Mouse (Mus musculus): ENCODE data around the gene Mfsd12. TPM values are rescaled to one million over a fixed set of nuclear protein-coding genes. Genes with fewer than 3 reads are reported as not detected.

The Mfsd12 gene
- polyA plus RNA-seq (2012; fragmentation: generic; extraction: Trizol), result 8.2 TPM
- long read RNA-seq, experiment 1, partial matches to known transcripts, result 1 of 16 reads
- long read RNA-seq, experiment 1, other reads (novel, unspliced or antisense), result 12 of 16 reads
- long read RNA-seq, experiment 2, transcript Mfsd12-201 (10 exons, 3,971 nt), result major isoform, 79 of 112 reads
- long read RNA-seq, experiment 2, partial matches to known transcripts, result 2 of 112 reads
- long read RNA-seq, experiment 2, other reads (novel, unspliced or antisense), result 31 of 112 reads

DNA sequence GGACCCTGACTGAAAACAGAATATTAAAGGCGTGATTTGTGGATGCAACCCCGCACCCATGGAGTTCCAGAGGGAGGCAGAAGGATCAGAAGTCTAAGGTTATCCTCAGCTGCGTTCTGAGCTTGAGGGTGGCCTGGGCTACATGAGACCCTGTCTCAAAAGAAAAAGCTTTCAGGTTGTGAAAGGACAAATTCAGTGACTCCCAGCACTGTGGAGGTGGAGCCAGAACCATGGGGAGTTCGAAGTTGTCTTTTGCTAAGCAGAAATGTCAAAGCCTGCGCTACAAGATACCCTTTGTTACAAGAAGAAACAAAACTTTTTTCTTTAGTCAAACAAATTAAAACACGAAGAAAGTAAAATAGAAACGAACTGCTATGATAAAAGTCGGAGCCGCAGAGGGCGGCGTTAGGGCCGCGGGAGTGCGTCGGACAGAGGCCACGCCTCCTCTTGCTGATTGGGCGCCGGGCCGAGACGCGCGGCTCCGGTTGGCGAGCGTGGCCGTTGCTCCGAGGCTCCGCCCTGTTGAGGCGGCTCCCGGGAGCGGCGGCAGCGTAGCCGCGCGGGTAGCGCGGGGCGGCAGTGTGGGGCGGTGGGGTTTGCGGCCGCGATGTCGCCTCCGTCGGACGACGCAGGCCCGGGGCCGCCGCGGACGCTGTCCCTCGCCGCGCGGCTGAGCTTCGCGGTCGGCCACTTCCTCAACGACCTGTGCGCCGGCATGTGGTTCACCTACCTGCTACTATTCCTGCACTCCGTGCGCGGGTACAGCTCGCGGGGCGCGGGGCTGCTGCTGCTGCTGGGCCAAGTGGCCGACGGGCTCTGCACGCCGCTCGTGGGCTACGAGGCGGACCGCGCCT lies at the start of gene Mfsd12:
Gene Mfsd12 (plus strand): TSS at position 501 of the 854 bp plus-strand sequence.
- no peaks in the 10 kb centered on the region for H3K36me3 ChIP-seq (ENCODE audit: control insufficient read depth, insufficient read depth)
- no peaks in the 10 kb centered on the region for H3K79me3 ChIP-seq (ENCODE audit: low read depth)
- H3K79me2 ChIP-seq (ENCODE audit: control insufficient read depth, insufficient read depth), result no peaks in the 10 kb centered on the region
- no peaks in the 10 kb centered on the region for H3K27me3 ChIP-seq (ENCODE audit: control insufficient read depth, insufficient read depth, insufficient read length)
- peak within 1 kb of the TSS; percentile 50 for H3K4me3 ChIP-seq (ENCODE audit: insufficient read depth, poor library complexity, severe bottlenecking)
- peak within 1 kb of the TSS; percentile 99 for H3ac ChIP-seq (ENCODE audit: control insufficient read depth, insufficient read length, low read depth)
- TF ChIP-seq MYOG (IDR thresholded peaks at IDR 0.05; ENCODE audit: control insufficient read depth, extremely low read depth, insufficient read length), result no peak
- TF ChIP-seq CEBPB (IDR thresholded peaks at IDR 0.05; ENCODE audit: low read depth), result no peak
- peak; percentile 13 for TF ChIP-seq MAX (IDR thresholded peaks at IDR 0.05)

DNA sequence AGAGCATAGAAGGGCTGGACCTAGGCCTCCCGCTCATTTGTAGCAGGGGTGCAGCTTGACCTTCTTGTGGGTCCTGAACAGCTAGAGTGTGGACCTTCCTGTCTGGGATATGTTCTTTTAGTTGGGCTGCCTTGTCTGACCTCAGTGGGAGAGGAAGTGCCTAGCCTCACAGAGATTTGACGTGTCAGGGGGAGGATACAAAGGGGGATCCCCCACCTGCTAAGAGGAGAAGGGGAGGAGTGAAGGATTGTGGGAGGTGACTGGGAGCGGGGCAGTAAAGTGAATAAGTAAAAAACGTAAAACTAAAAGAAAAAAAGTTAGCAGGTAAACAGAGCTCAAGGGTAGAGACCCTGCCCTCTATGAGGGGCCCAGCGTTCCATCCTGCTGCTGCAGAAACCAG lies 47.7 kb upstream of the Mfsd12 start:
- H3K36me3 ChIP-seq (ENCODE audit: control insufficient read depth, insufficient read depth), result peaks cover 37% of the 10 kb centered on the region
- H3ac ChIP-seq (ENCODE audit: control insufficient read depth, insufficient read length, low read depth), result no peak overlapping the region
- H3K27me3 ChIP-seq (ENCODE audit: control insufficient read depth, insufficient read depth, insufficient read length), result no peaks in the 10 kb centered on the region
- no peak for TF ChIP-seq MYOG (IDR thresholded peaks at IDR 0.05; ENCODE audit: control insufficient read depth, extremely low read depth, insufficient read length)
- no peak for TF ChIP-seq FOSL1 (IDR thresholded peaks at IDR 0.05; ENCODE audit: insufficient read depth, low read length, poor library complexity, severe bottlenecking)
- no peak for TF ChIP-seq MYOD1 (IDR thresholded peaks at IDR 0.05; ENCODE audit: control insufficient read depth, insufficient read length, low read depth)
- no peak for TF ChIP-seq CEBPB (IDR thresholded peaks at IDR 0.05; ENCODE audit: low read depth)
- TF ChIP-seq USF1 (IDR thresholded peaks at IDR 0.05; ENCODE audit: low read depth), result no peak
- no peak for TF ChIP-seq MAX (IDR thresholded peaks at IDR 0.05)
- TF ChIP-seq CTCF (IDR thresholded peaks at IDR 0.05; ENCODE audit: control insufficient read depth, insufficient read depth, insufficient read length), result no peak
- H3K4me3 ChIP-seq (ENCODE audit: insufficient read depth, poor library complexity, severe bottlenecking), result no peak overlapping the region
- H3K79me2 ChIP-seq (ENCODE audit: control insufficient read depth, insufficient read depth), result peaks cover 4% of the 10 kb centered on the region
- H3K79me3 ChIP-seq (ENCODE audit: low read depth), result no peaks in the 10 kb centered on the region

DNA sequence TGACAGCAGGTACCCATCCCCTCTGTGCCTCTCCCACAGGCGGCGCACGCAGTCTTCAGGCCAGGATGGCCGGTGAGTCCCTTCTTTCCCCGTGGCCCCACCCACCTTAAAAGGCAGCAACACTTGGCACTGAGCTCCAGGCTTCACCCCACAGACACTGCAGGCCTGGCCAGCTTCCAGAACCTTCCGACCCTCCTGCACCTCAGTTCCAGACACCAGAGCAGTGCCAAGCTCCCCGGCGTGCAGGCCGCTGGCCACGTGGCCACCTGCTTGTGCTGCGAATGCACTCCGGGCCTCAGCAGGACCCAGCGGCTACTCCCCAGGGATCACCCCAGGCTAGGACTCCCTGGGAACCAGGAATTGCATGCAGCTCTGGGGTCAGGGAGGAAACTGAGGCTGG lies 43.7 kb upstream of the Mfsd12 start:
- Histone ChIP-seq H3K79me2 (ENCODE audit: control insufficient read depth, insufficient read depth) (no peaks in the 10 kb centered on the region), H3K36me3 (ENCODE audit: control insufficient read depth, insufficient read depth) (peaks cover 39% of the 10 kb centered on the region)
- no peak for TF ChIP-seq USF1 (IDR thresholded peaks at IDR 0.05; ENCODE audit: low read depth)
- no peak for TF ChIP-seq MAX (IDR thresholded peaks at IDR 0.05)
- TF ChIP-seq MYOD1 (IDR thresholded peaks at IDR 0.05; ENCODE audit: control insufficient read depth, insufficient read length, low read depth), result no peak
- no peak for TF ChIP-seq CTCF (IDR thresholded peaks at IDR 0.05; ENCODE audit: control insufficient read depth, insufficient read depth, insufficient read length)
- TF ChIP-seq FOSL1 (IDR thresholded peaks at IDR 0.05; ENCODE audit: insufficient read depth, low read length, poor library complexity, severe bottlenecking), result no peak
- TF ChIP-seq MYOG (IDR thresholded peaks at IDR 0.05; ENCODE audit: control insufficient read depth, extremely low read depth, insufficient read length), result no peak
- no peak for TF ChIP-seq CEBPB (IDR thresholded peaks at IDR 0.05; ENCODE audit: low read depth)

DNA sequence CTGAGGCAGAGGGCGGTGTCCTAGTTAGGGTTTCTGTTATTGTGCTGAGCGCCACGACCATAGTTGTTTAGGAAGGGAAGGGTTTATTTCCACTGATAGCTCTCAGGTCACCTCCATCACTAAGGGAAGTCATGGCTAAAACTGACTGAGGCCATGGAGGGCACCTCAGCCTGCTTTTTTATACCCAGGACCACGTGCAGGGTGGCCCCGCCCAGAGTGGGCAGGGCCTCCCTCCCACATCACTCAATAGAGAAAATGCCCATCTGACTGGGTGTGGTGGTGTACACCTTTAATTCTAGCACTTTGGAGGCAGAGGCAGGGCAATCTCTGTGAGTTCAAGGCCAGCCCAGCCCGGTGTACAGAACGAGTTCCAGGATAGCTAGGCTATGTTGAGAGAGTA lies 43.1 kb upstream of the Mfsd12 start:
- Histone ChIP-seq H3K79me2 (ENCODE audit: control insufficient read depth, insufficient read depth) (no peaks in the 10 kb centered on the region), H3K4me3 (ENCODE audit: insufficient read depth, poor library complexity, severe bottlenecking) (no peak overlapping the region), H3K27me3 (ENCODE audit: control insufficient read depth, insufficient read depth, insufficient read length) (no peaks in the 10 kb centered on the region), H3ac (ENCODE audit: control insufficient read depth, insufficient read length, low read depth) (no peak overlapping the region), H3K79me3 (ENCODE audit: low read depth) (no peaks in the 10 kb centered on the region), H3K36me3 (ENCODE audit: control insufficient read depth, insufficient read depth) (peaks cover 35% of the 10 kb centered on the region)
- TF ChIP-seq MYOD1 (IDR thresholded peaks at IDR 0.05; ENCODE audit: control insufficient read depth, insufficient read length, low read depth), result no peak
- TF ChIP-seq MAX (IDR thresholded peaks at IDR 0.05), result no peak
- TF ChIP-seq CTCF (IDR thresholded peaks at IDR 0.05; ENCODE audit: control insufficient read depth, insufficient read depth, insufficient read length), result no peak
- no peak for TF ChIP-seq MYOG (IDR thresholded peaks at IDR 0.05; ENCODE audit: control insufficient read depth, extremely low read depth, insufficient read length)
- peak; percentile 70 for TF ChIP-seq USF1 (IDR thresholded peaks at IDR 0.05; ENCODE audit: low read depth)
- no peak for TF ChIP-seq FOSL1 (IDR thresholded peaks at IDR 0.05; ENCODE audit: insufficient read depth, low read length, poor library complexity, severe bottlenecking)
- no peak for TF ChIP-seq CEBPB (IDR thresholded peaks at IDR 0.05; ENCODE audit: low read depth)

More for the DNA sequence above, 43.7 kb upstream of the Mfsd12 start:
- no peaks in the 10 kb centered on the region for H3K27me3 ChIP-seq (ENCODE audit: control insufficient read depth, insufficient read depth, insufficient read length)
- H3K4me3 ChIP-seq (ENCODE audit: insufficient read depth, poor library complexity, severe bottlenecking), result no peak overlapping the region
- no peaks in the 10 kb centered on the region for H3K79me3 ChIP-seq (ENCODE audit: low read depth)
- H3ac ChIP-seq (ENCODE audit: control insufficient read depth, insufficient read length, low read depth), result no peak overlapping the region

DNA sequence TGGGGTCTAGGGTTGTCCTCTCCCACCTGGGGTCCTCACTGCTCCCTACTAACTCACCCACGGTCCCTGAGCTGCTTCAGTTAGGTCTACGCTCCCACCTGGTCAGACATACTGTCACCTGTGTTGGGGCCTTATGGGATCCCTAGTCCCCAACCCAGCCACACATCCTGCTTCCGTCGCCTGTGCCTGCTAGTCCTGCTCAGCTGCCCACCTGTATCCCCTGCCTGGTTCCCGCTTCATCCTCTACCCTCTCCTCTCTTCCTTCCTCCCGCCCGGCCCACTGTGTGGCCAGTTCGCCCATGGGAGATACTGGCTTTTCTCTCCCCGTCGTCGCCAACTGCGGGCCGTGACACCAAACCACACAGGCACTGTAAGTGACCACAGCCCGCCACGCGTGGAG lies 41.7 kb upstream of the Mfsd12 start:
- Histone ChIP-seq H3K79me2 (ENCODE audit: control insufficient read depth, insufficient read depth) (no peaks in the 10 kb centered on the region), H3K79me3 (ENCODE audit: low read depth) (no peaks in the 10 kb centered on the region), H3K4me3 (ENCODE audit: insufficient read depth, poor library complexity, severe bottlenecking) (no peak overlapping the region), H3K27me3 (ENCODE audit: control insufficient read depth, insufficient read depth, insufficient read length) (no peaks in the 10 kb centered on the region), H3K36me3 (ENCODE audit: control insufficient read depth, insufficient read depth) (peaks cover 31% of the 10 kb centered on the region), H3ac (ENCODE audit: control insufficient read depth, insufficient read length, low read depth) (no peak overlapping the region)
- TF ChIP-seq MYOG (IDR thresholded peaks at IDR 0.05; ENCODE audit: control insufficient read depth, extremely low read depth, insufficient read length) (no peak), MYOD1 (IDR thresholded peaks at IDR 0.05; ENCODE audit: control insufficient read depth, insufficient read length, low read depth) (no peak), CEBPB (IDR thresholded peaks at IDR 0.05; ENCODE audit: low read depth) (no peak)

Data from C2C12 (cell line).